Mouse (Mus musculus) ovary, adult 18-20 months (tissue): ENCODE data around the gene Rassf3.

Experiments used
- DNase-seq: peaks from one replicate; pipeline ENCODE4 v3.0.0; 2022; ENCODE audit warnings: low spot score, mixed read lengths

Gene Rassf3

GRCm38 (mm10) chr10:121403104-121403503 lies 73.0 kb downstream of the Rassf3 start:
- no peak for DNase-seq

GRCm38 (mm10) chr10:121401005-121401404 lies 75.1 kb downstream of the Rassf3 start:
- DNase-seq: no peak

- no peak for DNase-seq
Observed at GRCm38 (mm10) chr10:121398599-121398998, 77.5 kb downstream of the Rassf3 start.

- DNase-seq: no peak
Observed at GRCm38 (mm10) chr10:121395542-121396176, 80.5 kb downstream of the Rassf3 start.

- no peak for DNase-seq
Observed at GRCm38 (mm10) chr10:121394789-121395325, 81.3 kb downstream of the Rassf3 start.

- no peak for DNase-seq
Observed at GRCm38 (mm10) chr10:121394270-121394669, 81.9 kb downstream of the Rassf3 start.

GRCm38 (mm10) chr10:121391901-121392300 lies 84.2 kb downstream of the Rassf3 start:
- DNase-seq: no peak

- DNase-seq: no peak
Observed at GRCm38 (mm10) chr10:121390602-121391001, 85.5 kb downstream of the Rassf3 start.

GRCm38 (mm10) chr10:121386347-121386746 lies 89.8 kb downstream of the Rassf3 start:
- no peak for DNase-seq

GRCm38 (mm10) chr10:121385695-121386094 lies 90.5 kb downstream of the Rassf3 start:
- DNase-seq: no peak

- DNase-seq: no peak
Observed at GRCm38 (mm10) chr10:121384710-121385109, 91.4 kb downstream of the Rassf3 start.

- DNase-seq: no peak
Observed at GRCm38 (mm10) chr10:121381280-121381679, 94.9 kb downstream of the Rassf3 start.

- no peak for DNase-seq
Observed at GRCm38 (mm10) chr10:121379387-121379786, 96.8 kb downstream of the Rassf3 start.

GRCm38 (mm10) chr10:121376530-121377271 lies 99.4 kb downstream of the Rassf3 start:
- no peak for DNase-seq

GRCm38 (mm10) chr10:121375649-121376493 lies 100.3 kb downstream of the Rassf3 start:
- DNase-seq: no peak

- DNase-seq: no peak
Observed at GRCm38 (mm10) chr10:121374693-121375620, 101.2 kb downstream of the Rassf3 start.

- no peak for DNase-seq
Observed at GRCm38 (mm10) chr10:121374013-121374412, 102.1 kb downstream of the Rassf3 start.

- no peak for DNase-seq
Observed at GRCm38 (mm10) chr10:121370777-121371176, 105.4 kb downstream of the Rassf3 start.

- no peak for DNase-seq
Observed at GRCm38 (mm10) chr10:121368783-121369465, 107.2 kb downstream of the Rassf3 start.

- DNase-seq: no peak
Observed at GRCm38 (mm10) chr10:121367780-121368179, 108.4 kb downstream of the Rassf3 start.

GRCm38 (mm10) chr10:121367271-121367670 lies 108.9 kb downstream of the Rassf3 start:
- DNase-seq: no peak
